Mouse (Mus musculus): Measurements from ENCODE around the gene Dpep1. TPM values are rescaled to one million over a fixed set of nuclear protein-coding genes. Genes with fewer than 3 reads are reported as not detected.

The Dpep1 gene
- polyA plus RNA-seq, 1 experiment from 2014 or later, result 1.0 TPM

GRCm38 (mm10) chr8:123155177-123155576 is 30.9 kb upstream of the Dpep1 start:
- Histone ChIP-seq H3K4me3 (ENCODE audit: low read depth, low read length) (no peak overlapping the region), H3K9me3 (replicated peaks; ENCODE audit: control insufficient read depth, low read length) (no peaks in the 10 kb centered on the region), H3K27me3 (ENCODE audit: control insufficient read depth, insufficient read depth, low read length) (no peaks in the 10 kb centered on the region), H3K9ac (ENCODE audit: low read depth, low read length) (no peak overlapping the region), H3K4me2 (no peak overlapping the region), H3K4me1 (ENCODE audit: control insufficient read depth, insufficient read depth, low read length) (peaks cover 25% of the 10 kb centered on the region), H3K27ac (ENCODE audit: low read depth, low read length) (no peak overlapping the region), H3K36me3 (ENCODE audit: control insufficient read depth, insufficient read depth, low read length) (no peaks in the 10 kb centered on the region)
- ATAC-seq (replicated peaks; ENCODE audit: insufficient number of reproducible peaks, low FRiP score, low TSS enrichment), result no peak
- WGBS (ENCODE audit: insufficient replicate concordance), result 54% methylated on average over 5 of the region's 5 CpGs

- H3K4me1 ChIP-seq (ENCODE audit: control insufficient read depth, insufficient read depth, low read length), result peaks cover 23% of the 10 kb centered on the region
- no peak overlapping the region for H3K27ac ChIP-seq (ENCODE audit: low read depth, low read length)
- WGBS (ENCODE audit: insufficient replicate concordance), result 45% methylated on average over 9 of the region's 9 CpGs
- no peaks in the 10 kb centered on the region for H3K9me3 ChIP-seq (replicated peaks; ENCODE audit: control insufficient read depth, low read length)
- H3K4me2 ChIP-seq, result peak overlapping the region; percentile 14; the same call in 1 of the 2 replicates
- ATAC-seq (replicated peaks; ENCODE audit: insufficient number of reproducible peaks, low FRiP score, low TSS enrichment), result peak; percentile 36; the same call in 1 of the 2 replicates
- no peaks in the 10 kb centered on the region for H3K36me3 ChIP-seq (ENCODE audit: control insufficient read depth, insufficient read depth, low read length)
- H3K27me3 ChIP-seq (ENCODE audit: control insufficient read depth, insufficient read depth, low read length), result no peaks in the 10 kb centered on the region
- no peak overlapping the region for H3K4me3 ChIP-seq (ENCODE audit: low read depth, low read length)
- H3K9ac ChIP-seq (ENCODE audit: low read depth, low read length), result no peak overlapping the region
Measured at GRCm38 (mm10) chr8:123156070-123156773, 29.8 kb upstream of the Dpep1 start.

GRCm38 (mm10) chr8:123157888-123158465 is 28.1 kb upstream of the Dpep1 start, which contains the start of gene Sult5a1:
Sult5a1 (minus strand) TSS chr8:123158315.
- peaks cover 23% of the 10 kb centered on the region for H3K4me1 ChIP-seq (ENCODE audit: control insufficient read depth, insufficient read depth, low read length)
- H3K9ac ChIP-seq (ENCODE audit: low read depth, low read length), result peak within 1 kb of the TSS; percentile 24
- ATAC-seq (replicated peaks; ENCODE audit: insufficient number of reproducible peaks, low FRiP score, low TSS enrichment), result no peak
- H3K27me3 ChIP-seq (ENCODE audit: control insufficient read depth, insufficient read depth, low read length), result no peaks in the 10 kb centered on the region
- 30% methylated on average over 13 of the region's 13 CpGs for WGBS (ENCODE audit: insufficient replicate concordance)
- peak within 1 kb of the TSS; percentile 48 for H3K4me2 ChIP-seq
- no peak within 1 kb of the TSS for H3K4me3 ChIP-seq (ENCODE audit: low read depth, low read length)
- no peaks in the 10 kb centered on the region for H3K36me3 ChIP-seq (ENCODE audit: control insufficient read depth, insufficient read depth, low read length)
- H3K27ac ChIP-seq (ENCODE audit: low read depth, low read length), result no peak within 1 kb of the TSS
- no peaks in the 10 kb centered on the region for H3K9me3 ChIP-seq (replicated peaks; ENCODE audit: control insufficient read depth, low read length)

GRCm38 (mm10) chr8:123181391-123181790 is 4.7 kb upstream of the Dpep1 start:
- Histone ChIP-seq H3K4me2 (no peak overlapping the region), H3K9me3 (replicated peaks; ENCODE audit: control insufficient read depth, low read length) (peaks cover 3% of the 10 kb centered on the region; the same call in 1 of the 2 replicates), H3K27me3 (ENCODE audit: control insufficient read depth, insufficient read depth, low read length) (no peaks in the 10 kb centered on the region), H3K27ac (ENCODE audit: low read depth, low read length) (no peak overlapping the region), H3K9ac (ENCODE audit: low read depth, low read length) (no peak overlapping the region), H3K4me1 (ENCODE audit: control insufficient read depth, insufficient read depth, low read length) (peaks cover 10% of the 10 kb centered on the region; the same call in 1 of the 2 replicates), H3K36me3 (ENCODE audit: control insufficient read depth, insufficient read depth, low read length) (no peaks in the 10 kb centered on the region), H3K4me3 (ENCODE audit: low read depth, low read length) (no peak overlapping the region)
- ATAC-seq (replicated peaks; ENCODE audit: insufficient number of reproducible peaks, low FRiP score, low TSS enrichment), result no peak
- WGBS (ENCODE audit: insufficient replicate concordance), result 55% methylated on average over 3 of the region's 3 CpGs

- Histone ChIP-seq H3K4me2 (no peak overlapping the region), H3K4me3 (ENCODE audit: low read depth, low read length) (no peak overlapping the region), H3K27ac (ENCODE audit: low read depth, low read length) (no peak overlapping the region), H3K4me1 (ENCODE audit: control insufficient read depth, insufficient read depth, low read length) (peaks cover 10% of the 10 kb centered on the region; the same call in 1 of the 2 replicates), H3K36me3 (ENCODE audit: control insufficient read depth, insufficient read depth, low read length) (no peaks in the 10 kb centered on the region), H3K9me3 (replicated peaks; ENCODE audit: control insufficient read depth, low read length) (no peaks in the 10 kb centered on the region), H3K27me3 (ENCODE audit: control insufficient read depth, insufficient read depth, low read length) (no peaks in the 10 kb centered on the region), H3K9ac (ENCODE audit: low read depth, low read length) (no peak overlapping the region)
- ATAC-seq (replicated peaks; ENCODE audit: insufficient number of reproducible peaks, low FRiP score, low TSS enrichment), result no peak
- WGBS (ENCODE audit: insufficient replicate concordance), result 80% methylated on average over 2 of the region's 2 CpGs
Measured at GRCm38 (mm10) chr8:123188006-123188405, 2.0 kb downstream of the Dpep1 start.

- no peak for ATAC-seq (replicated peaks; ENCODE audit: insufficient number of reproducible peaks, low FRiP score, low TSS enrichment)
- Histone ChIP-seq H3K36me3 (ENCODE audit: control insufficient read depth, insufficient read depth, low read length) (no peaks in the 10 kb centered on the region), H3K9ac (ENCODE audit: low read depth, low read length) (no peak overlapping the region), H3K27me3 (ENCODE audit: control insufficient read depth, insufficient read depth, low read length) (no peaks in the 10 kb centered on the region), H3K27ac (ENCODE audit: low read depth, low read length) (no peak overlapping the region), H3K4me1 (ENCODE audit: control insufficient read depth, insufficient read depth, low read length) (peaks cover 10% of the 10 kb centered on the region; the same call in 1 of the 2 replicates), H3K4me3 (ENCODE audit: low read depth, low read length) (no peak overlapping the region), H3K9me3 (replicated peaks; ENCODE audit: control insufficient read depth, low read length) (no peaks in the 10 kb centered on the region), H3K4me2 (no peak overlapping the region)
- WGBS (ENCODE audit: insufficient replicate concordance), result 81% methylated on average over 7 of the region's 7 CpGs
Measured at GRCm38 (mm10) chr8:123188841-123189240, 2.8 kb downstream of the Dpep1 start.

- no peak overlapping the region for H3K9ac ChIP-seq (ENCODE audit: low read depth, low read length)
- H3K4me3 ChIP-seq (ENCODE audit: low read depth, low read length), result peak overlapping the region; percentile 19; the same call in 1 of the 2 replicates
- WGBS (ENCODE audit: insufficient replicate concordance), result 1% methylated on average over 9 of the region's 9 CpGs
- no peaks in the 10 kb centered on the region for H3K27me3 ChIP-seq (ENCODE audit: control insufficient read depth, insufficient read depth, low read length)
- H3K4me2 ChIP-seq, result peak overlapping the region; percentile 35
- ATAC-seq (replicated peaks; ENCODE audit: insufficient number of reproducible peaks, low FRiP score, low TSS enrichment), result 0 out of 2 replicates have a peak, but pooled peaks have one; percentile 40
- no peak overlapping the region for H3K27ac ChIP-seq (ENCODE audit: low read depth, low read length)
- no peaks in the 10 kb centered on the region for H3K36me3 ChIP-seq (ENCODE audit: control insufficient read depth, insufficient read depth, low read length)
- peaks cover 6% of the 10 kb centered on the region; the same call in 1 of the 2 replicates for H3K4me1 ChIP-seq (ENCODE audit: control insufficient read depth, insufficient read depth, low read length)
- H3K9me3 ChIP-seq (replicated peaks; ENCODE audit: control insufficient read depth, low read length), result no peaks in the 10 kb centered on the region
Measured at GRCm38 (mm10) chr8:123190678-123191077, 4.6 kb downstream of the Dpep1 start.

- Histone ChIP-seq H3K4me3 (ENCODE audit: low read depth, low read length) (no peak overlapping the region), H3K9ac (ENCODE audit: low read depth, low read length) (no peak overlapping the region), H3K36me3 (ENCODE audit: control insufficient read depth, insufficient read depth, low read length) (no peaks in the 10 kb centered on the region), H3K4me1 (ENCODE audit: control insufficient read depth, insufficient read depth, low read length) (no peaks in the 10 kb centered on the region), H3K4me2 (no peak overlapping the region), H3K27ac (ENCODE audit: low read depth, low read length) (no peak overlapping the region), H3K27me3 (ENCODE audit: control insufficient read depth, insufficient read depth, low read length) (no peaks in the 10 kb centered on the region), H3K9me3 (replicated peaks; ENCODE audit: control insufficient read depth, low read length) (no peaks in the 10 kb centered on the region)
- 50% methylated on average over 8 of the region's 8 CpGs for WGBS (ENCODE audit: insufficient replicate concordance)
- ATAC-seq (replicated peaks; ENCODE audit: insufficient number of reproducible peaks, low FRiP score, low TSS enrichment), result no peak
Measured at GRCm38 (mm10) chr8:123191908-123192307, 5.9 kb downstream of the Dpep1 start.

All from heart, embryonic 11.5 days (tissue).